Mouse (Mus musculus): ENCODE results near the gene Agbl4.

Gene Agbl4

GRCm38 (mm10) chr4:111449442-111450199 is 1052.2 kb downstream of the Agbl4 start:
- no peak for DNase-seq

- DNase-seq: peak; percentile 53
Measured at GRCm38 (mm10) chr4:111451283-111451918, 1053.9 kb downstream of the Agbl4 start.

- no peak for DNase-seq
Measured at GRCm38 (mm10) chr4:111452192-111452591, 1054.7 kb downstream of the Agbl4 start.

DNA sequence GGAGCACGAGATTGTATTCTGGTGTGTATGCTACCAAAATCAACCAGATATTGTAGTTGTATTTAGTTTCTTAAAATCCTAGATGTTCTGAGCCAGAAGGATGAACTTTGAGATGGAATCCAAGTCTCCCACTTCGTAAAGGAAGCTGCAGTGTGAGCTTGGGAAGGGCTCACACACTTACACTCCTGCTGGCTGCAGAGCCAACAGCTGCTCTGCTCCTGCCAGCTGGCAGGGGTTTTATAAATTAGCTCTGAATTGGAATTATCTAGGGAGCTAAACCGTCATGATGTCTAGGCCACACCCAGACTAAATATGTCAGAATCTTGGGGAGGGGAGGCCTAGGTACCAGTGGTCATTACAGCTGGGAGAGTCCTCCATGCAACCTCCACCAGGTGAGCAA is 1055.8 kb downstream of the Agbl4 start:
- no peak for DNase-seq

- no peak for DNase-seq
Measured at GRCm38 (mm10) chr4:111455621-111456020, 1058.2 kb downstream of the Agbl4 start.

- DNase-seq: no peak
Measured at GRCm38 (mm10) chr4:111457568-111457967, 1060.1 kb downstream of the Agbl4 start.

GRCm38 (mm10) chr4:111467293-111467773 is 1069.9 kb downstream of the Agbl4 start:
- DNase-seq: no peak

DNA sequence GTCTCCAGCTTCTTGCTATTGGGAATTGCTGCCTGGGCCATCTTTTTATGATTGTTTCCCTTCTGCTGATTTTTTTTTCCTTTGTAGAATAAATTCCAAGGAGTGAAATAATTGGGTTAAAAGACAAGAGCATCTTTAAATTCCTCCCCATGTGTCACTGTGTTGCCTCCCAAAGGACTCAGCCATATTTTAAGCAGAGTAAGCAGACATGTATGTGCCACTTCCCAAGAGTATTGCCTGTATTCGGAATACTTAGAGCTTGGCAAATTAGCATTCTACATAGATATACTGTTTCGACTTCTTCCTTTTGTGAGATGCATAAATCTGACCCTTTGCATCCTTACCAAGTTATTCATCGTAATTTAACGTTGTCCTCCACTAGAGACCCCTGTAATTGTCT is 1070.3 kb downstream of the Agbl4 start:
- no peak for DNase-seq

DNA sequence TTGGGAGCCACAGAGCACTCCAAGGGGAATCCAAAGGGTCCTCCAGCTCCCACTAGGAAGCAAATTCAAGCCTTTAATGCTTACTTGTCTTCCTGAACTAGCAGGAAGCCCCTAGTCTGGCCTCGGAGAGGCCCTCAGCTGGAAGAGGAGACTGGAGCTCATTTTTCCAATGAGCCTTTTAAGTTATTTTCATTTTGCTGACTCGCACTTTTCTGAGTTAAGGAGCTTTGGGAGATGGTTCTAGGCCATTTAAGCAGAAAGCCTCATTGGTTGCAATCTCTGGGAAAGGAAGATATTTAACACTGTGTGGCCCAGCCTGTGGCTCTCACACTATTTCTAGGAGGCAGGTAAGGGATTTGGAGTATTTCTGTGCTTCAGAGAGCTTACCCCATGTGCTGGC is 1072.4 kb downstream of the Agbl4 start:
- no peak for DNase-seq

GRCm38 (mm10) chr4:111471726-111472125 is 1074.3 kb downstream of the Agbl4 start:
- no peak for DNase-seq

GRCm38 (mm10) chr4:111472511-111472910 is 1075.0 kb downstream of the Agbl4 start:
- DNase-seq: no peak

DNA sequence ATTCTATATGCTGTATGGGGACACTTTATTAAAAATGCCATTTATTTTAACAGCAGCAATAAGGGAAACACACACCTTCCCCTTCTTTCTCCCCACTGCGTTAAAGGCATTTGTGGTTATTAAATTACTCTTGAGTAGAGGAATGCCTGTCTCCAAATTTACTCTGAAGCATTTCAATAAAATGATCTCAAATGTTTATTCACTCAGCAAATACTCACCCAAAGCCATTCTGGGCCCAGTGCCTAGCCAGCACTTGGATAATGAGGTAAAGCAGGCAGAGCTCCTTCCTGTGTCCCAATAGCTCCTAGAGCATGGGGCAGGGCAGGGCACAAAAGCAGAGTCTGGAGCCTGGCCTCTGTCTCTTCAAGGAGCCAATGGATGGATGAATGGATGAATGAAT is 1075.6 kb downstream of the Agbl4 start:
- DNase-seq: peak; percentile 79

GRCm38 (mm10) chr4:111475374-111475971 is 1078.0 kb downstream of the Agbl4 start:
- no peak for DNase-seq

- DNase-seq: no peak
Measured at GRCm38 (mm10) chr4:111477507-111477906, 1080.0 kb downstream of the Agbl4 start.

DNA sequence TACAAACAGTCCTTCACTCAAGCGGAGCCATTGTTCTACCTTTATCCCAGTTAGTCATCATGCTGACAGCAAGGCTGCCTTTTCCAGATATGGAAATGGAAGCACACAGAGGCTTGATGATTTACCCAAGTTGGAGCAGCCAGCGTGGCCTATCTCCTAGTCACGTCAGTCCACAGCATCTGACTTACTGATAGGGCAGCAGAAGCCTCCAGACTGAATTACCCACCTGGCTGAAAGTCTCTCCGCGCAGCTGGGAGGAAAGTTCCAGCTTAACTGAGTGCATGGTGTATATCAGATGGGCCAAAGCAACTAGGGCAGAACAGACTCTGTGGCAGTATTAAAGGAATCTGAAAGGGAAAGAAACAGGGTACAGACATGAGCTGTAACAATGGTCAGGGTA is 1086.0 kb downstream of the Agbl4 start:
- no peak for DNase-seq

GRCm38 (mm10) chr4:111485189-111485588 is 1087.7 kb downstream of the Agbl4 start:
- DNase-seq: no peak

GRCm38 (mm10) chr4:111486187-111486586 is 1088.7 kb downstream of the Agbl4 start:
- no peak for DNase-seq

DNA sequence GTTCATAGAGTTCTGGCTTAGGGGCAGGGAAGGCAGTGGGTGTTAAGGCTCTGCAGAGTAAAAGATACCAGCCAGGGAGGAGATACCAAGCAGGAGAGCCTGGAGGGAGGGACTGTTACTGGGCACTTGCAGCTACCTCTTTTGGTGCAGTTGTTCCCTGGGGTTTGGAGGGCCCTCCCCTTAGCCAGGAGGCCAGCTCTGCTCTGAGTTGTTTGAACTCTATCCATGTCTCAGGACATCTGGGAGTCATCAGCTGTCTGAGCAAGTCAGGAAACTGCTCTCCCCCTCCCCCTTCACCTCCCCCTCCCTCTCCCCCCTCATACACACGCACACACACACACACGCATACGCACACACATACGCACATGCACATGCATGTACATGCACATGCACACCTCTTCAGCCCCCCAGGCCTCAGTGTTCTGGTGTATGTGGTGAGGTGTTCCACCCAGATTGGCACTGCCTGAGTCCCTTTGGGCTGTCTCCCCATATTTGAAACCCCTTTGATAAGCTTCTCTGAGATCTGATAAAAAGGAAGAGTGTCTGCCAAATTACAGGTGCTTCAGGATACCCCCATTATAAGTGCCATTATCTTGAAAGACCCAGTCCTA is 1089.9 kb downstream of the Agbl4 start:
- DNase-seq: no peak

DNA sequence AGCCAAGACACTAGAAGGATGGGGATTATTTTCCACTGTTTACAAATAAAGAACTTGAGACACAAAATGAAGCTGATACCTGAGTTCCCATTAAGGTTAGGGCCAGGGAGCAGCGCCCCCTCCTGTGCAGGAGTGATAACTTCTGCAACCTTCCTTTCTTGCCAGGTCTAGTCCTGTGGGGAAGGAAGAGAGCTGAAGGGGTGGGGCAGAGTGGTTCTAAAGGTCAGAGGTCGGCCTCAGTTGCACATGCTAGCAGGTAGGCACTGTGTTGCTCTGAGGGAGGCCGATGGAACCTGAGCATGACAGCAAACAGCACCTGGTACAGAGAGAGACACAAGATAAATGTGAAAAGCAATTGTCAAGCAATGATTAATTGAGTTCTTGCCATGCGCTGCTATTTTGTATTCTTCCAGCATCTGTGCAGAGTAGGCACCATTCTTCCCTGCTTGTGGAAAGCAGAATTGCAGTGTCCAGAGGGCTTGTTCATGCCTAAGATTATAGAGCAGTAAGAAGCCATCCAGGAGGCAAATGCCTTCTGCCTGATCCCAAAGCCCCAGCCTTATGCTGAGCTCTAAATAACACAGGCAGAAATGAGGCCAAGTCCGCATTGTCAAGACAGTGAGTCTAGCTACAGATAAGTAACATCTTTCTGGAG is 1096.4 kb downstream of the Agbl4 start:
- DNase-seq: peak; percentile 20

GRCm38 (mm10) chr4:111495949-111496348 is 1098.5 kb downstream of the Agbl4 start:
- DNase-seq: peak; percentile 87

GRCm38 (mm10) chr4:111498751-111499150 is 1101.3 kb downstream of the Agbl4 start:
- DNase-seq: no peak

DNA sequence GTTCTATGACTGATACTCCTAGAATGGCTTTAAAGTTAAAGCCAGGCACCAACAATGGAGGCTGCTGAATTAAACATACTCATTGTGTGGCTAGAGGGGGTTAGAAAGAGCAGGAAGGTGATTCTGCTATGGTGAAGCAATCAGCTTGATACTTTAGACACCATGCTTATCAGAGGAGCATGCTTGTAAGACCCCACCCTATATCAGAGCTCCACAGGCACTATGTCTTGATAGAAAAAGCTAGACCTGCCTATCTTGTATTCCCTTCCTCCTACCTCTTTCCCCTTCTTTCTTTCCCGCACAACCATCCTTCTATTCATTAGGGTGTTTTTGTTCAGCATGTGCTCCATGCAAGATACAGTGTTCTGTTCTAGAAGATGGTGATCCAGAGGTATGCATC is 1104.0 kb downstream of the Agbl4 start:
- no peak for DNase-seq
